Mouse (Mus musculus) hindbrain, embryonic 16.5 days (tissue): ENCODE measurements around the gene Ccnd1. TPM values are rescaled to one million over a fixed set of nuclear protein-coding genes. Genes with fewer than 3 reads are reported as not detected.
"Not testable (repeated sequence)": the region's sequence is repeated elsewhere in the genome, so short reads cannot be mapped to it uniquely, and the experiment has no call there.

Experiments
- ATAC-seq: fragments of 200-750 bp; cut with Nextera tagmentation; 2 replicates; pipeline ENCODE4 v1.8.0; 2017; ENCODE audit warnings: moderate TSS enrichment, moderate library complexity
- H3K27ac ChIP-seq: fragments of 300-500 bp; sonication (generic); 2 replicates; pipeline ENCODE4 v1.5.1; 2014; ENCODE audit warnings: low read depth, mild to moderate bottlenecking, control low read depth, low read length, moderate library complexity
- H3K27me3 ChIP-seq: fragments of 300-500 bp; sonication (generic); replicated peaks from 2 replicates; pipeline ENCODE4 v1.6.1; 2014; ENCODE audit warnings: low read length; ENCODE audit not compliant: control insufficient read depth, insufficient read depth
- H3K36me3 ChIP-seq: fragments of 300-500 bp; sonication (generic); 2 replicates; pipeline ENCODE4 v1.6.1; 2014; ENCODE audit warnings: mild to moderate bottlenecking, low read length, moderate library complexity, mixed read lengths; ENCODE audit not compliant: control insufficient read depth, insufficient read depth
- H3K4me1 ChIP-seq: fragments of 300-500 bp; sonication (generic); 2 replicates; pipeline ENCODE4 v1.6.1; 2014; ENCODE audit warnings: low read depth, low read length; ENCODE audit not compliant: control insufficient read depth, insufficient read depth
- H3K4me2 ChIP-seq: fragments of 300-500 bp; sonication (generic); 2 replicates; pipeline ENCODE4 v1.6.1; 2014; ENCODE audit warnings: mild to moderate bottlenecking, low read length, control low read depth, moderate library complexity
- H3K4me3 ChIP-seq: fragments of 300-500 bp; sonication (generic); 2 replicates; pipeline ENCODE4 v1.5.1; 2014; ENCODE audit warnings: mild to moderate bottlenecking, low read length, control low read depth, moderate library complexity
- H3K9ac ChIP-seq: fragments of 300-500 bp; sonication (generic); 2 replicates; pipeline ENCODE4 v1.6.1; 2014; ENCODE audit warnings: low read depth, mild to moderate bottlenecking, control low read depth, low read length, moderate library complexity
- H3K9me3 ChIP-seq: fragments of 300-500 bp; sonication (generic); 2 replicates; pipeline ENCODE4 v1.6.1; 2014; ENCODE audit warnings: mild to moderate bottlenecking, low read length, moderate library complexity; ENCODE audit not compliant: control insufficient read depth
- WGBS: fragments of 180-500 bp; shearing (Covaris S2); extraction: QIAGEN DNeasy Blood & Tissue Kit; methylation state at CpG from one replicate; pipeline ENCODE4 v1.1.7; 2014; 5-methylcytosine and 5-hydroxymethylcytosine counted together
- polyA plus RNA-seq: library from polyadenylated mRNA; unstranded; fragments of >200 nt; fragmentation: Nextera tagmentation; extraction: Ambion mirVana; gene quantifications from 2 replicates; pipeline ENCODE4 v1.2.1, GENCODE M21; 2015

The Ccnd1 gene
- polyA plus RNA-seq, 1 experiment from 2014 or later, result 31.0 TPM

- no peak for ATAC-seq
- peaks cover 6% of the 10 kb centered on the region for H3K27me3 ChIP-seq
- WGBS, result 74% methylated on average over 2 of the region's 2 CpGs
- no peak overlapping the region for H3K4me3 ChIP-seq
- no peak overlapping the region for H3K9ac ChIP-seq
- no peaks in the 10 kb centered on the region for H3K36me3 ChIP-seq
- no peak overlapping the region for H3K27ac ChIP-seq
- H3K9me3 ChIP-seq, result no peaks in the 10 kb centered on the region
- peaks cover 19% of the 10 kb centered on the region for H3K4me1 ChIP-seq
- H3K4me2 ChIP-seq, result no peak overlapping the region
These were observed 47.9 kb downstream of the Ccnd1 start for GRCm38 (mm10) chr7:144891863-144892262.

- H3K4me3 ChIP-seq, H3K4me2 ChIP-seq, H3K27ac ChIP-seq, ATAC-seq, H3K27me3 ChIP-seq, H3K36me3 ChIP-seq, H3K9ac ChIP-seq, H3K9me3 ChIP-seq: not testable (repeated sequence)
- H3K4me1 ChIP-seq, result peaks cover 10% of the 10 kb centered on the region
- 86% methylated on average over 1 of the region's 1 CpGs for WGBS
These were observed 49.1 kb downstream of the Ccnd1 start for GRCm38 (mm10) chr7:144890661-144891060.

- no peak overlapping the region for H3K27ac ChIP-seq
- 8% methylated on average over 18 of the region's 18 CpGs for WGBS
- no peak overlapping the region for H3K4me3 ChIP-seq
- H3K9me3 ChIP-seq, result no peaks in the 10 kb centered on the region
- no peak for ATAC-seq
- no peak overlapping the region for H3K4me2 ChIP-seq
- H3K27me3 ChIP-seq, result no peaks in the 10 kb centered on the region; the same call in 1 of the 2 replicates
- H3K36me3 ChIP-seq, result no peaks in the 10 kb centered on the region
- H3K4me1 ChIP-seq, result no peaks in the 10 kb centered on the region
- no peak overlapping the region for H3K9ac ChIP-seq
These were observed 51.0 kb downstream of the Ccnd1 start for GRCm38 (mm10) chr7:144888564-144889299.

- H3K9me3 ChIP-seq, result no peaks in the 10 kb centered on the region
- no peak for ATAC-seq
- H3K4me3 ChIP-seq, result no peak overlapping the region
These were observed 52.1 kb downstream of the Ccnd1 start for GRCm38 (mm10) chr7:144887672-144888071.

GRCm38 (mm10) chr7:144883106-144883505 is 56.6 kb downstream of the Ccnd1 start:
- Histone ChIP-seq H3K36me3 (no peaks in the 10 kb centered on the region), H3K4me3 (no peak overlapping the region), H3K4me2 (no peak overlapping the region), H3K27ac (no peak overlapping the region), H3K9me3 (no peaks in the 10 kb centered on the region), H3K27me3 (no peaks in the 10 kb centered on the region), H3K9ac (no peak overlapping the region), H3K4me1 (no peaks in the 10 kb centered on the region)
- ATAC-seq, result no peak
- 40% methylated on average over 2 of the region's 2 CpGs for WGBS

More at GRCm38 (mm10) chr7:144887672-144888071, 52.1 kb downstream of the Ccnd1 start:
- H3K4me2 ChIP-seq, result no peak overlapping the region
- WGBS, result 93% methylated on average over 2 of the region's 2 CpGs
- no peaks in the 10 kb centered on the region for H3K36me3 ChIP-seq
- no peak overlapping the region for H3K9ac ChIP-seq
- H3K27me3 ChIP-seq, result no peaks in the 10 kb centered on the region; the same call in 1 of the 2 replicates
- H3K27ac ChIP-seq, result no peak overlapping the region
- H3K4me1 ChIP-seq, result no peaks in the 10 kb centered on the region

Other genes starting within 250 kb of the Ccnd1 start
- 5.2 and 5.7 TPM in 2 replicates for gene Ano1, start 188.0 kb downstream of the Ccnd1 start, polyA plus RNA-seq
- gene Fgf3, start 101.8 kb downstream of the Ccnd1 start, polyA plus RNA-seq, result 13.1 and 14.5 TPM in 2 replicates
- gene Fgf4, start 92.6 kb downstream of the Ccnd1 start, polyA plus RNA-seq, result not detected in 2 replicates
- 22.7 and 23.6 TPM in 2 replicates for gene Fgf15, start 43.4 kb downstream of the Ccnd1 start, polyA plus RNA-seq
- 29.7 and 32.5 TPM in 2 replicates for gene LTO1, start 24.8 kb downstream of the Ccnd1 start, polyA plus RNA-seq